Mouse (Mus musculus): Measurements from ENCODE around the gene Cask. TPM values are rescaled to one million over a fixed set of nuclear protein-coding genes. Genes with fewer than 3 reads are reported as not detected.

The Cask gene
- polyA plus RNA-seq, 1 experiment, result 0.98 TPM

GRCm38 (mm10) chrX:13668867-13669266, 182.3 kb downstream of the Cask start:
- H3K27ac ChIP-seq (ENCODE audit: insufficient read depth, low read length), result no peak overlapping the region
- DNase-seq (ENCODE audit: low read depth in 1 of 2, low spot score in 2 of 2), result no peak

GRCm38 (mm10) chrX:13661063-13661462, 190.1 kb downstream of the Cask start, which contains the start of gene Gpr82:
Gene Gpr82 (plus strand): TSS chrX:13661363.
- H3K27ac ChIP-seq (ENCODE audit: insufficient read depth, low read length), result no peak within 1 kb of the TSS
- no peak for DNase-seq (ENCODE audit: low read depth in 1 of 2, low spot score in 2 of 2)
- WGBS, result 91% methylated on average over 5 of the region's 5 CpGs
- TF ChIP-seq POLR2A (IDR thresholded peaks at IDR 0.05; ENCODE audit: low read depth, low read length) (no peak), CTCF (IDR thresholded peaks at IDR 0.05; ENCODE audit: extremely low read depth, insufficient read depth, insufficient read length, insufficient replicate concordance) (no peak)
- no peaks in the 10 kb centered on the region for H3K27me3 ChIP-seq (ENCODE audit: control insufficient read depth, insufficient read depth, low read length)
- 0 out of 2 replicates have a peak, but pooled peaks cover 4% of the 10 kb centered on the region for H3K4me1 ChIP-seq (ENCODE audit: control insufficient read depth, insufficient read depth, insufficient read length)
- H3K36me3 ChIP-seq (ENCODE audit: control insufficient read depth, insufficient read depth, low read length), result no peaks in the 10 kb centered on the region
- H3K4me3 ChIP-seq (ENCODE audit: extremely low read depth, insufficient read depth, insufficient read length), result no peak within 1 kb of the TSS

More at GRCm38 (mm10) chrX:13668867-13669266, 182.3 kb downstream of the Cask start:
- Histone ChIP-seq H3K4me3 (ENCODE audit: extremely low read depth, insufficient read depth, insufficient read length) (no peak overlapping the region), H3K36me3 (ENCODE audit: control insufficient read depth, insufficient read depth, low read length) (no peaks in the 10 kb centered on the region), H3K4me1 (ENCODE audit: control insufficient read depth, insufficient read depth, insufficient read length) (no peaks in the 10 kb centered on the region; the same call in 1 of the 2 replicates), H3K27me3 (ENCODE audit: control insufficient read depth, insufficient read depth, low read length) (no peaks in the 10 kb centered on the region)
- 64% methylated on average over 5 of the region's 5 CpGs for WGBS
- no peak for TF ChIP-seq POLR2A (IDR thresholded peaks at IDR 0.05; ENCODE audit: low read depth, low read length)
- TF ChIP-seq CTCF (IDR thresholded peaks at IDR 0.05; ENCODE audit: extremely low read depth, insufficient read depth, insufficient read length, insufficient replicate concordance), result no peak

- Histone ChIP-seq H3K27ac (ENCODE audit: insufficient read depth, low read length) (peak overlapping the region; percentile 60; the same call in 1 of the 2 replicates), H3K4me1 (ENCODE audit: control insufficient read depth, insufficient read depth, insufficient read length) (peaks cover 4% of the 10 kb centered on the region; the same call in 1 of the 2 replicates), H3K36me3 (ENCODE audit: control insufficient read depth, insufficient read depth, low read length) (no peaks in the 10 kb centered on the region), H3K27me3 (ENCODE audit: control insufficient read depth, insufficient read depth, low read length) (no peaks in the 10 kb centered on the region), H3K4me3 (ENCODE audit: extremely low read depth, insufficient read depth, insufficient read length) (no peak overlapping the region)
- 40% methylated on average over 4 of the region's 4 CpGs for WGBS
- no peak for DNase-seq (ENCODE audit: low read depth in 1 of 2, low spot score in 2 of 2)
- TF ChIP-seq CTCF (IDR thresholded peaks at IDR 0.05; ENCODE audit: extremely low read depth, insufficient read depth, insufficient read length, insufficient replicate concordance), result no peak
- TF ChIP-seq POLR2A (IDR thresholded peaks at IDR 0.05; ENCODE audit: low read depth, low read length), result no peak
Measured at GRCm38 (mm10) chrX:13659201-13659890, 191.8 kb downstream of the Cask start.

- Histone ChIP-seq H3K4me1 (ENCODE audit: control insufficient read depth, insufficient read depth, insufficient read length) (peaks cover 6% of the 10 kb centered on the region; the same call in 1 of the 2 replicates), H3K27me3 (ENCODE audit: control insufficient read depth, insufficient read depth, low read length) (no peaks in the 10 kb centered on the region), H3K36me3 (ENCODE audit: control insufficient read depth, insufficient read depth, low read length) (no peaks in the 10 kb centered on the region), H3K27ac (ENCODE audit: insufficient read depth, low read length) (peak overlapping the region; percentile 60; the same call in 1 of the 2 replicates), H3K4me3 (ENCODE audit: extremely low read depth, insufficient read depth, insufficient read length) (no peak overlapping the region)
- 66% methylated on average over 3 of the region's 3 CpGs for WGBS
- no peak for DNase-seq (ENCODE audit: low read depth in 1 of 2, low spot score in 2 of 2)
- TF ChIP-seq POLR2A (IDR thresholded peaks at IDR 0.05; ENCODE audit: low read depth, low read length), result no peak
- TF ChIP-seq CTCF (IDR thresholded peaks at IDR 0.05; ENCODE audit: extremely low read depth, insufficient read depth, insufficient read length, insufficient replicate concordance), result no peak
Measured at GRCm38 (mm10) chrX:13658616-13659140, 192.5 kb downstream of the Cask start.

- Histone ChIP-seq H3K27me3 (ENCODE audit: control insufficient read depth, insufficient read depth, low read length) (no peaks in the 10 kb centered on the region), H3K36me3 (ENCODE audit: control insufficient read depth, insufficient read depth, low read length) (no peaks in the 10 kb centered on the region), H3K27ac (ENCODE audit: insufficient read depth, low read length) (no peak overlapping the region), H3K4me1 (ENCODE audit: control insufficient read depth, insufficient read depth, insufficient read length) (peaks cover 12% of the 10 kb centered on the region; the same call in 1 of the 2 replicates), H3K4me3 (ENCODE audit: extremely low read depth, insufficient read depth, insufficient read length) (no peak overlapping the region)
- peak; percentile 44 to 47 for DNase-seq (ENCODE audit: low read depth in 1 of 2, low spot score in 2 of 2)
- no peak for TF ChIP-seq CTCF (IDR thresholded peaks at IDR 0.05; ENCODE audit: extremely low read depth, insufficient read depth, insufficient read length, insufficient replicate concordance)
- no peak for TF ChIP-seq POLR2A (IDR thresholded peaks at IDR 0.05; ENCODE audit: low read depth, low read length)
- 0% methylated on average over 1 of the region's 1 CpGs for WGBS
Measured at GRCm38 (mm10) chrX:13656721-13657120, 194.4 kb downstream of the Cask start.

GRCm38 (mm10) chrX:13655906-13656305, 195.3 kb downstream of the Cask start:
- H3K27me3 ChIP-seq (ENCODE audit: control insufficient read depth, insufficient read depth, low read length), result no peaks in the 10 kb centered on the region
- no peak for DNase-seq (ENCODE audit: low read depth in 1 of 2, low spot score in 2 of 2)
- H3K4me3 ChIP-seq (ENCODE audit: extremely low read depth, insufficient read depth, insufficient read length), result peak overlapping the region; percentile 30; the same call in 1 of the 2 replicates
- no peaks in the 10 kb centered on the region for H3K36me3 ChIP-seq (ENCODE audit: control insufficient read depth, insufficient read depth, low read length)
- no peak for TF ChIP-seq POLR2A (IDR thresholded peaks at IDR 0.05; ENCODE audit: low read depth, low read length)
- TF ChIP-seq CTCF (IDR thresholded peaks at IDR 0.05; ENCODE audit: extremely low read depth, insufficient read depth, insufficient read length, insufficient replicate concordance), result no peak
- H3K4me1 ChIP-seq (ENCODE audit: control insufficient read depth, insufficient read depth, insufficient read length), result peaks cover 12% of the 10 kb centered on the region; the same call in 1 of the 2 replicates
- WGBS, result 31% methylated on average over 6 of the region's 6 CpGs
- peak overlapping the region; percentile 96 for H3K27ac ChIP-seq (ENCODE audit: insufficient read depth, low read length)

All from spleen, adult 2 months (tissue).